Mouse (Mus musculus) hindbrain, embryonic 14.5 days (tissue): ENCODE measurements around the gene AU040320. TPM values are rescaled to one million over a fixed set of nuclear protein-coding genes. Genes with fewer than 3 reads are reported as not detected.

Source experiments
- ATAC-seq: fragments of 200-750 bp; cut with Nextera tagmentation; 2 replicates; pipeline ENCODE4 v1.8.0; 2017; ENCODE audit warnings: moderate number of reproducible peaks, mild to moderate bottlenecking, moderate TSS enrichment, moderate library complexity; ENCODE audit not compliant: low FRiP score
- DNase-seq: peaks from one replicate; pipeline ENCODE4 v3.0.0-alpha.2; 2015; ENCODE audit warnings: low spot score
- H3K27ac ChIP-seq: fragments of 300-500 bp; sonication (generic); 2 replicates; pipeline ENCODE4 v1.5.1; 2014; ENCODE audit warnings: mild to moderate bottlenecking, moderate library complexity
- H3K27me3 ChIP-seq: fragments of 300-500 bp; sonication (generic); 2 replicates; pipeline ENCODE4 v1.6.1; 2014; ENCODE audit warnings: mild to moderate bottlenecking, low read length, mixed read lengths; ENCODE audit not compliant: control insufficient read depth, insufficient read depth
- H3K36me3 ChIP-seq: fragments of 300-500 bp; sonication (generic); replicated peaks from 2 replicates; pipeline ENCODE4 v1.6.1; 2014; ENCODE audit not compliant: control insufficient read depth, insufficient read depth
- H3K4me1 ChIP-seq: fragments of 300-500 bp; sonication (generic); replicated peaks from 2 replicates; pipeline ENCODE4 v1.6.1; 2014; ENCODE audit warnings: antibody characterized with exemption, low read length, mixed read lengths; ENCODE audit not compliant: control insufficient read depth, insufficient read depth
- H3K4me2 ChIP-seq: fragments of 300-500 bp; sonication (generic); replicated peaks from 2 replicates; pipeline ENCODE4 v1.6.1; 2014; ENCODE audit warnings: mild to moderate bottlenecking, moderate library complexity
- H3K4me3 ChIP-seq: fragments of 300-500 bp; sonication (generic); replicated peaks from 2 replicates; pipeline ENCODE4 v1.5.1; 2014; ENCODE audit warnings: mild to moderate bottlenecking, low read length
- H3K9ac ChIP-seq: fragments of 300-500 bp; sonication (generic); 2 replicates; pipeline ENCODE4 v1.6.1; 2014
- H3K9me3 ChIP-seq: fragments of 300-500 bp; sonication (generic); 2 replicates; pipeline ENCODE4 v1.6.1; 2016; ENCODE audit warnings: low read length; ENCODE audit not compliant: control insufficient read depth
- WGBS: fragments of 180-500 bp; shearing (Covaris S2); extraction: QIAGEN DNeasy Blood & Tissue Kit; methylation state at CpG from one replicate; pipeline ENCODE4 v1.1.7; 2014; 5-methylcytosine and 5-hydroxymethylcytosine counted together
- polyA plus RNA-seq: library from polyadenylated mRNA; unstranded; fragments of >200 nt; fragmentation: Nextera tagmentation; extraction: Ambion mirVana; gene quantifications from 2 replicates; pipeline ENCODE4 v1.2.1, GENCODE M21; 2014

Gene AU040320
- polyA plus RNA-seq, 1 experiment from 2014 or later: 37.3 TPM

- Histone ChIP-seq H3K9me3 (no peaks in the 10 kb centered on the region), H3K9ac (peak overlapping the region; percentile 95), H3K27ac (no peak overlapping the region), H3K4me1 (peaks cover 34% of the 10 kb centered on the region), H3K4me2 (peak overlapping the region; percentile 91), H3K27me3 (no peaks in the 10 kb centered on the region), H3K36me3 (peaks cover 13% of the 10 kb centered on the region), H3K4me3 (peak overlapping the region; percentile 95)
- DNase-seq (no peak), ATAC-seq (no peak)
- WGBS: 49% methylated on average over 12 of the region's 12 CpGs
Observed at GRCm38 (mm10) chr4:126754736-126755374, 1.5 kb downstream of the AU040320 start.

- H3K4me1 ChIP-seq: peaks cover 15% of the 10 kb centered on the region
- no peak for DNase-seq
- WGBS: 73% methylated on average over 4 of the region's 4 CpGs
Observed at GRCm38 (mm10) chr4:126756766-126757165, 3.4 kb downstream of the AU040320 start.

GRCm38 (mm10) chr4:126758299-126758698, 5.0 kb downstream of the AU040320 start:
- peaks cover 37% of the 10 kb centered on the region for H3K36me3 ChIP-seq
- no peak overlapping the region for H3K27ac ChIP-seq
- H3K4me3 ChIP-seq: no peak overlapping the region
- peaks cover 8% of the 10 kb centered on the region for H3K4me1 ChIP-seq
- no peaks in the 10 kb centered on the region for H3K27me3 ChIP-seq
- no peaks in the 10 kb centered on the region for H3K9me3 ChIP-seq
- no peak overlapping the region for H3K4me2 ChIP-seq
- WGBS: 84% methylated on average over 5 of the region's 5 CpGs
- ATAC-seq: no peak
- DNase-seq: no peak
- no peak overlapping the region for H3K9ac ChIP-seq

More at GRCm38 (mm10) chr4:126756766-126757165, 3.4 kb downstream of the AU040320 start:
- no peak overlapping the region for H3K9ac ChIP-seq
- no peak overlapping the region for H3K4me3 ChIP-seq
- H3K9me3 ChIP-seq: no peaks in the 10 kb centered on the region
- no peak for ATAC-seq
- no peaks in the 10 kb centered on the region for H3K27me3 ChIP-seq
- no peak overlapping the region for H3K27ac ChIP-seq
- no peak overlapping the region for H3K4me2 ChIP-seq
- peaks cover 24% of the 10 kb centered on the region for H3K36me3 ChIP-seq

DNA sequence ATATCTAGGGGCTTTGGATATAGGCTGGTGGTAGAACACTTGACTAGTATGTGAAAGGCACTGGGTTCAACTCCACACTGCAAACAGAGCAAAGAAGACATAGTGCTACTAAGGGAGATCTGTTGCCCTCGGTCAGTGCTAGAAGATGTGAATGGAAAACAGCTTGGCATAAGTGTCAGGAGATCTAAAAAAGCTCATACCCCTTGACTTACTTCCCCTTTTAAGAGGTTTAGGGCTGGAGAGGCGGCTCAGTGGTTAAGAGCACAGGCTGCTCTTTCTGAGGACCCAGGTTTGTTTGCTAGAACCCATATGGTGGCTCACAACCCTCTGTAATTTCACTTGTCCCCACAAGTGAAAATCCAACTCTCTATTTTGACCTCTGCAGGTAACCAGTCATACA, 6.1 kb downstream of the AU040320 start:
- peaks cover 47% of the 10 kb centered on the region for H3K36me3 ChIP-seq
- no peak for ATAC-seq
- H3K9me3 ChIP-seq: no peaks in the 10 kb centered on the region
- H3K27me3 ChIP-seq: no peaks in the 10 kb centered on the region
- peaks cover 8% of the 10 kb centered on the region for H3K4me1 ChIP-seq
- no peak overlapping the region for H3K4me2 ChIP-seq
- no peak overlapping the region for H3K9ac ChIP-seq
- H3K4me3 ChIP-seq: no peak overlapping the region
- H3K27ac ChIP-seq: no peak overlapping the region
- 92% methylated on average over 2 of the region's 2 CpGs for WGBS
- DNase-seq: no peak

DNA sequence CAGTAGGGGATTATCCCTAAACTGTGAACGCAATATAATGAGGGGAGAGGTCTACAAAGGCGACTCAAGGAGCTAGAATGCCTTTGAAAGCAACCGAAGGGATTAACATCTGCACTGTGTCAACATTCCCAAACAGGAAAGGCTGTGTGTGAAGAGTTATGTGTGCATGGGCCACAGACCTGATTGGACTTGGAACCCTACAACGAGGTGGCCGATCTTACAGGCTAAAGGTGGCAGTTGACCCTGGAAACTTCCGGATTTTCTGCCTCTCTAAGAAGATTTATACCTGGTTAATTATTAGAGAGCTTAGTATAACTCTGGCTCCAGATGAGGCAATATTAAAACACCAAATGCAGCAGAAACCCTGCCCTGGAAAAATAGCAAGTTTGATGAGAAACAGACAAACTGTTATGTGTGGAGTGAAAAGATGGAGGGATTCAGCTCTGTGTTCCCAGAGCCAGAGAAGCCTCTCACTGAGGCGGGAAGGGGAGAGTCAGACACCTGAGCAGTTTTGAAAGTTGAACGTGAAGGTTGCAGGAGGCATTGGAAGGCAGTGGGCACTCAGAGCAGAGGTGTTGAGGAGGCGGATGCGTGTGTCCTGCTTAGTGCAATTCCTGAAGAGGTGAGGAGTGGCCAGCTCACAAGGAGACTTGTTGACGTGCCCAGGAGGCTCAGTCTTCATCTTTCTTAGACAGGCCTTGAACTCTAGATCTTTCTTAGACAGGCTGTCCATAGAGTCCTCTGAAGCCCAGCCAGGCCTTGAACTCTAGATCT, 9.4 kb downstream of the AU040320 start:
- H3K9me3 ChIP-seq: no peaks in the 10 kb centered on the region
- H3K4me2 ChIP-seq: no peak overlapping the region
- no peaks in the 10 kb centered on the region for H3K4me1 ChIP-seq
- no peak overlapping the region for H3K4me3 ChIP-seq
- DNase-seq (no peak), ATAC-seq (no peak)
- no peak overlapping the region for H3K27ac ChIP-seq
- WGBS: 80% methylated on average over 11 of the region's 11 CpGs
- H3K27me3 ChIP-seq: no peaks in the 10 kb centered on the region
- H3K9ac ChIP-seq: no peak overlapping the region
- peaks cover 51% of the 10 kb centered on the region for H3K36me3 ChIP-seq

DNA sequence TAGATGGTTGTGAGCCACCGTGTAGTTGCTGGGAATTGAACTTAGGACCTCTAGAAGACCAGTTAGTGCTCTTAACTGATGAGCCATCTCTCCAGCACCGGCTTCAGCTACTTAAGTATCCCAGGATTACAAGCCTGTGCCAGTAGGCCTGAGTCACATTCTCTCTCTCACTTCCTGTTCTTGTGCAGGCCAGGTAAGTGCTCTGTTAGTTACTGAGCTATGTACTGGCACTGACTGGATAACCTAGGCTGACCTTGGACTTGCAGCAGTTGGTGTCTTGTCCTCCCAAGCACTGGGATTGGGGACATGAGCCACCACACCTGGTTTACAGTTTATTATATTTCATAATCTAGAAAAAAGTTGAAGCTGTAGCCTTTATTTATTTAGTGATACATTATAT, 10.1 kb downstream of the AU040320 start:
- H3K27ac ChIP-seq: no peak overlapping the region
- no peak overlapping the region for H3K9ac ChIP-seq
- H3K9me3 ChIP-seq: no peaks in the 10 kb centered on the region
- peaks cover 51% of the 10 kb centered on the region for H3K36me3 ChIP-seq
- H3K27me3 ChIP-seq: no peaks in the 10 kb centered on the region
- ATAC-seq (no peak), DNase-seq (no peak)
- 84% methylated on average over 2 of the region's 2 CpGs for WGBS
- no peak overlapping the region for H3K4me2 ChIP-seq
- no peak overlapping the region for H3K4me3 ChIP-seq
- H3K4me1 ChIP-seq: no peaks in the 10 kb centered on the region

GRCm38 (mm10) chr4:126769800-126770563, 16.6 kb downstream of the AU040320 start:
- H3K4me3 ChIP-seq: no peak overlapping the region
- no peak overlapping the region for H3K27ac ChIP-seq
- no peak for DNase-seq
- no peaks in the 10 kb centered on the region for H3K4me1 ChIP-seq
- peaks cover 6% of the 10 kb centered on the region; the same call in 1 of the 2 replicates for H3K36me3 ChIP-seq
- no peak for ATAC-seq
- H3K4me2 ChIP-seq: no peak overlapping the region
- no peaks in the 10 kb centered on the region for H3K27me3 ChIP-seq
- no peak overlapping the region for H3K9ac ChIP-seq
- 96% methylated on average over 9 of the region's 9 CpGs for WGBS
- no peaks in the 10 kb centered on the region for H3K9me3 ChIP-seq

DNA sequence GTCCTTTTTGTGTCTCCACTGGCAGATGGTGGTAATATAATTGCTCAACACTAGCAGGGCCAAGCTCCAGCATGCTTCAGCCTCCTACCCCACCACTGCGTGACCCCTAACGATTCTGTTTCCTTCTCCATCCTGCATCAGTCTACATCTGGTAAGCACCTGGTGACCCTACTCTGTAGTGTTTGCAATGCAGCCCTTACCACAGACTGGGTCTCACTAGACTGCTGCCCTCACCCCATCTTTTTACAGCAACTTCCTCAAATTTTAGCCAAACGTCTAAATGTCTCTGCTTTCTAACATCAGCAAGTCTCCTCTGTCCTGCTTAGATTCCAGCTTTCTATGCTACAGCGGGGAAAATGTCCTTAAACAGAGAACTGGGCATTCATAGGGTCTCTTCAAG, 17.5 kb downstream of the AU040320 start:
- WGBS: 92% methylated on average over 4 of the region's 4 CpGs
- Histone ChIP-seq H3K9ac (no peak overlapping the region), H3K27ac (no peak overlapping the region), H3K36me3 (peaks cover 6% of the 10 kb centered on the region; the same call in 1 of the 2 replicates), H3K4me1 (no peaks in the 10 kb centered on the region), H3K4me3 (no peak overlapping the region), H3K4me2 (no peak overlapping the region), H3K9me3 (no peaks in the 10 kb centered on the region), H3K27me3 (no peaks in the 10 kb centered on the region)
- no peak for DNase-seq
- ATAC-seq: no peak

DNA sequence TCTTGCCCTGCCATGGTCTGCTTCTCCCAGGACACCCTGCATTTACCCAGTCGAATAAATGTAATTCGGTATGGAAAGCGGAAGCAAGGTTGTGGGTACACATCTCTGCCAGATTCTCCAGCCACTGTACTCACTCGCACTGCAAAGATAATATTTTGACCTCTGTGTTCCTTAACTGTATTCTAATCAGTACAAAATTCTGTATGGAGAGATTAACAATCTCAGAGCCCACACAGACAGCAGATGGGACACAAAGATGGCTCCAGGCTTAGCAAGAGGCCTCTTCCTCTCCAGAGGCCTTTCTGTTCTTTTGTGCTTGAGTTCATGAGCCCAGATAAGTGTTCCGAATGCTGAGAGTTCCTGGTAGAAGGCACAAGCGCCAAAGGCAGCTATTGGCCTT, 20.5 kb downstream of the AU040320 start:
- H3K27me3 ChIP-seq: no peaks in the 10 kb centered on the region
- H3K9me3 ChIP-seq: no peaks in the 10 kb centered on the region
- peaks cover 6% of the 10 kb centered on the region; the same call in 1 of the 2 replicates for H3K36me3 ChIP-seq
- ATAC-seq (no peak), DNase-seq (no peak)
- 94% methylated on average over 6 of the region's 6 CpGs for WGBS
- H3K4me3 ChIP-seq: no peak overlapping the region
- no peak overlapping the region for H3K4me2 ChIP-seq
- peaks cover 6% of the 10 kb centered on the region for H3K4me1 ChIP-seq
- no peak overlapping the region for H3K9ac ChIP-seq
- H3K27ac ChIP-seq: no peak overlapping the region
